Mouse (Mus musculus) myocyte (in vitro differentiated cells): Measurements from ENCODE around the gene Polr3b.

Source experiments
- MAX ChIP-seq: IDR thresholded peaks from one replicate; pipeline ENCODE4 v1.6.1; 2011; ENCODE audit warnings: low read depth, mild to moderate bottlenecking, control low read depth
- MYOD1 ChIP-seq, 3 experiments: IDR thresholded peaks; one replicate each; pipeline ENCODE4 v1.6.1; 2011; ENCODE audit warnings: control low read depth in 2 of 3, low read depth in 2 of 3, mild to moderate bottlenecking in 2 of 3, moderate library complexity in 1 of 3; ENCODE audit not compliant: insufficient read length in 2 of 3, control insufficient read depth in 1 of 3
- POLR2A ChIP-seq: IDR thresholded peaks from one replicate; pipeline ENCODE4 v1.6.1; 2011; ENCODE audit warnings: low read depth, mild to moderate bottlenecking, control low read depth, moderate library complexity; ENCODE audit not compliant: insufficient read length
- POLR2AphosphoS2 ChIP-seq: IDR thresholded peaks from one replicate; pipeline ENCODE4 v1.6.1; 2011; ENCODE audit warnings: low read depth, control low read depth; ENCODE audit not compliant: insufficient read length
- REST ChIP-seq: IDR thresholded peaks from one replicate; pipeline ENCODE4 v1.6.1; 2011; ENCODE audit warnings: mild to moderate bottlenecking, control low read depth, moderate library complexity; ENCODE audit not compliant: insufficient read depth, insufficient read length
- TCF12 ChIP-seq: IDR thresholded peaks from one replicate; pipeline ENCODE4 v1.6.1; 2011; ENCODE audit warnings: mild to moderate bottlenecking, control low read depth; ENCODE audit not compliant: poor library complexity, insufficient read depth, severe bottlenecking
- USF1 ChIP-seq: IDR thresholded peaks from one replicate; pipeline ENCODE4 v1.6.1; 2011; ENCODE audit warnings: low read depth, mild to moderate bottlenecking, control low read depth, moderate library complexity

DNA sequence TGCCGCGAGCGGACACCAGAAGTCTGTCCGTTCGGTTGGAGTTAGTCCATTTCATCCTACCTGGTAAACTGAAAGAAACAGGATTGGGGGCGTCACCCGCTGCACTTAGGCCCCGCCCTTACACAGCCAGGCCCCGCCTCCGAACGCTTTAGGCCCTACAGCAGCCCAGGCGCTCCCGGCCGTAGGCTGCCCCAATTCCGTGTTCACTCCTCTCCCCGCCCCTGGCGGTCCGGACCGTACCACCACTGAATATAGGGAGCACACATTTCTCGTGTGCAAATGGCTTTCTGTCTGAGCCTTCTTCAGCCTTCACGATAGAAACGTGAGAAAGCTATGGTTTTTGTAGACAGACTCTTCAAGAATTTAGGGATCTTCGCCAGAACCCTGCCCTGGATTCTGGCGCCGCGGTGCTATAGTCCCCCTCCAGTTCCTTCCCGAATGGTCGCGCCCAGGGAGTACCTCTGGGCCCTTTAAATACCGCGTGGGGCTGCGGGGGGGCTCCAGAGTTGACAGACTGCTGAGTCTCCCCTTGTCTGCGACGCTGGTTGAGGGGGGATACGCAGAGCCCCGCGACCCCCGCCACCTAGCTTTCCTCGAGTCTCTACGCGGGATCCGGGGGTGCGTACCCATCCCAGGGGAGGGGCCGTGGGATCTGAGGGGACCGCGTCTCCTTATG is 45.6 kb upstream of the Polr3b start, which contains the start of gene Tcp11l2:
- no peak for TF ChIP-seq MAX
- TF ChIP-seq USF1, result no peak
- peak; percentile 25 for TF ChIP-seq POLR2A
- TF ChIP-seq POLR2AphosphoS2, result no peak
- no peak for TF ChIP-seq REST
- TF ChIP-seq TCF12, result no peak
- TF ChIP-seq MYOD1 (IDR thresholded peaks at IDR 0.05; ENCODE audit: control insufficient read depth in 1 of 3, insufficient read length in 2 of 3, low read depth in 2 of 3), result no peak
